Mouse (Mus musculus): ENCODE measurements at regions not wholly inside any gene's neighbourhood (a gene's known extent, or its start where the extent isn't known, plus 50 kb on each side); places are given as distances from the start of the nearest gene placed in this dataset.

DNA sequence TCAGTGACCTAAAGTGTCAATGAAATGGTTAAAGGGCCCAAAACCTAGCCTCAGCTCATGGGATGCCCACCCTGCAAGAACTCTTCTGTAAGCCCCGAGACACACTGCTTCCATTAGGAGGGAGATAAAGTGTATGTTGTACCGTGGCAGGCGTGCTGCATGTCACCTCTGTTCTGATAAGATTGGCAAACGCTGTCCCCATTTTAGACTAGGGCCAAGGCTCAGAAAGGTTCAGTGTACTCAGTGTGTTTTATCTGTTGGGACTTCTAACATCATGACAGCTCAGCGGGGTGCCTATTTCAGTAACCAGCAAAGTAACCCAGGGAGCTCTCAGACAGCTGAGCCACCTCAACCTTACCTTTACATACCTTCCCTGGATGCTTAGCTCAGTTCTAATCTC is 65.5 kb upstream of the Vps8 start:
- TF ChIP-seq CTCF (IDR thresholded peaks at IDR 0.05; ENCODE audit: extremely low read depth, insufficient read depth, low read length) (no peak), POLR2A (IDR thresholded peaks at IDR 0.05; ENCODE audit: extremely low read depth, insufficient read depth, low read length) (no peak)
